Mouse (Mus musculus): ENCODE measurements around the gene Tbcd. TPM values are rescaled to one million over a fixed set of nuclear protein-coding genes. Genes with fewer than 3 reads are reported as not detected.

Gene Tbcd
- polyA plus RNA-seq, 1 experiment from 2014 or later, result 55.6 TPM

DNA sequence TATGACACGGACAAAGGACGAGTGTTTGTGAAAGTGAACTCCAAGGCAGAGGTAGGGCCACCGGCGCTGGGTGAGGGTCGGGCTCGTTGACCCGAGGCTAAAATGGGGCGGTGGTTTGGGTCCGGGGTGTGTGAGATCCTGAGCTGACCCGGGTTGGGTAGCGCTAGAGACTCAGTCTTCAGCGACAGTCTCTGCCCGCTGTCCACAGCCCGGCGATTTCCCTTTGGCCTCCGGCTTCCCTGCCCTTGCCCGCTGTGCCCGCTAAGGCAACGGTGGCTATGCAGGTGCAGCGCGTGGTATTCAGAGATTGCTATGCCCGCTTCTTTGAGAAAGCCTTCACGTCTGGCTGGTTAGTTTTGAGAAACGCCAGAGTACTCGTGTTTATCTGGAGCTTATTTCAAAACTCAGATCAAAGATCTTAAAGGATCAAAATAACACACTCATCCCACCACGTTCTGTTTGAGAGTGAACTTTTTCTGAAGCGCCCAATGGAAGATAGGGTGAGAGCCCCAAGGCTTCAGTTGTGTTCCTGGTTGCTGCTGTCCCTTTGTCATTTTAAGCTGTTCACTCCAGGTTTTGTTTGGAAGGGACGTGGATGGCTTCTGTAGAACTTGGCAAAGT is 30.1 kb upstream of the Tbcd start:
- H3K27ac ChIP-seq (replicated peaks; ENCODE audit: low read depth, low read length), result no peak overlapping the region
- under 1% methylated on average over 28 of the region's 28 CpGs for WGBS
- H3K27me3 ChIP-seq (ENCODE audit: control insufficient read depth, insufficient read depth, low read length), result no peaks in the 10 kb centered on the region
- H3K9ac ChIP-seq (replicated peaks; ENCODE audit: low read length), result peak overlapping the region; percentile 68
- peak overlapping the region; percentile 74 for H3K4me2 ChIP-seq (ENCODE audit: low read length)
- H3K9me3 ChIP-seq (ENCODE audit: control insufficient read depth, low read length), result no peaks in the 10 kb centered on the region
- peak overlapping the region; percentile 72 for H3K4me3 ChIP-seq (replicated peaks; ENCODE audit: low read depth, low read length)
- H3K4me1 ChIP-seq (ENCODE audit: control insufficient read depth, insufficient read depth, low read length), result peaks cover 13% of the 10 kb centered on the region
- DNase-seq, result peak; percentile 50
- H3K36me3 ChIP-seq (ENCODE audit: control insufficient read depth, insufficient read depth, low read length), result 0 out of 2 replicates have a peak, but pooled peaks cover 4% of the 10 kb centered on the region
- ATAC-seq (ENCODE audit: low FRiP score, low TSS enrichment), result peak; percentile 67

DNA sequence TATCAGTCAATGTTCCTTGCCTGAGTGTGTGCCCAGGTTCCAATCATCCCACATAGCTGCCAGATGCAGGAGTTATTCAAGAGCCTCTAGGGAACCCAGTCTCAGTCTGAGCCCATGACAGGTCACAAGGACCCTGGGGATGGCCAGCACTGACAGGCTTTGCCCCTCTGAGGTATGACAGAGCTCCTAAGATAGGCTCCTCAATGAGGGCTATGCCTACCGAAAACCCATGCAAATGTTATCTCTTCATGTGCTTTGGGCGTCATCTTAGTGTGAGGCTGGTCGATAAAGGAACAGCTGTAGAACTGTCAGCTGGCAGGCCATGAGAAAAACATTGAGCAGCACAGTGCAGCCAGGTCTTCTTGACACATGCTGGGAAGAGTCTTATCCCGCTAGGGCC is 18.4 kb upstream of the Tbcd start:
- no peak for ATAC-seq (ENCODE audit: low FRiP score, low TSS enrichment)
- H3K9ac ChIP-seq (replicated peaks; ENCODE audit: low read length), result no peak overlapping the region

DNA sequence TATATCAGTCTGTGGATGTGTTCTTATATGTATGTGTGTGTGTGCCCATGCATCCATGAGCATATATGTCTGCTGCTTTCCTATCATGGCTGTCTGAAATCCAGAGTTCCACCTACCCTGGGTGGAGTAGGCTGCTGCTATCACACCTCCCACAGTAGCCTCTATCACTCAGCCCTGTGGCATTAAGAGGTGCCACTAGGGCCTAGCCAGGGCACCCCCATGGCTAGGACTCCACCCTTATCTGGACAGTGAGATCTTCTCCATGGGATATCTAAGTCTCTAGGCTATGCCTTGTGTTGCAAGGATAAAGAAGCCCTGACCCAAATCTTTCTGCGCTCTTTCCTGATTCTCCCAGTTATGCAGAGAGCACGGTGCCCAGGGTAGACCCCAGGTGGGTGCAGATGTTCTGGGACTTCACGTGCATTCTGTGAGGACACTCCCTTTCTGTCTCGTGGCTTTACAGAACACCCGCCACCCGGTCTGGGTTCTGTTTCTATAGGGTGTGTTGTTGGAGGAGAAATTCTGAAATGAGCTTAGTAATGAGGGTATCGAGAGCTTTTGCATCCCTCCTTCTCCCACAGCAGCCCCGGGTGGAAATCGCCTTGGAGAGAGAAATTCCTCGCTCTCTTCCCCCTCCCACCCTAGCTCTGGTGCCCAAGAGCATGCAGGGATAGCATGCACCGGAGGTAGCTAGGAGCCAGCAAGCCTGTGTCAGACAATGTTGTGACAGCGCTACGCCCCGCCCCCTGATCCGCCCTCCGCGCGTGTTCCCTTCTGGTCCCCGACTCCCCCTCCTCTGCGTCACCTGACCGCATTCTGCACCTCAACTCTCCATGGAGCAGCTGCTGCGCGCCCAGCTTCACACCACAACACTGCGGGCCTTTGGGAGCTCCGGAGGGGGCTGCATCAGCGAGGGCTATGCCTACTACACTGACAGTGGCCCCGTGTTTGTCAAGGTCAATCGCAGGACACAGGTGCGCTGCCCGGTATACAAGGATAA is 17.3 kb upstream of the Tbcd start, which contains the start of gene Fn3k:
Gene Fn3k (plus strand): TSS at position 758 of the 1,000 bp plus-strand sequence.
- peak; percentile 95 for ATAC-seq (ENCODE audit: low FRiP score, low TSS enrichment)
- no peaks in the 10 kb centered on the region for H3K27me3 ChIP-seq (ENCODE audit: control insufficient read depth, insufficient read depth, low read length)
- peak within 1 kb of the TSS; percentile 43 for H3K4me3 ChIP-seq (replicated peaks; ENCODE audit: low read depth, low read length)
- peak within 1 kb of the TSS; percentile 50; the same call in 1 of the 2 replicates for H3K9ac ChIP-seq (replicated peaks; ENCODE audit: low read length)
- DNase-seq, result peak; percentile 92
- H3K4me2 ChIP-seq (ENCODE audit: low read length), result peak within 1 kb of the TSS; percentile 66
- no peaks in the 10 kb centered on the region for H3K9me3 ChIP-seq (ENCODE audit: control insufficient read depth, low read length)
- peak within 1 kb of the TSS; percentile 53 for H3K27ac ChIP-seq (replicated peaks; ENCODE audit: low read depth, low read length)
- 8% methylated on average over 30 of the region's 30 CpGs for WGBS
- peaks cover 13% of the 10 kb centered on the region; the same call in 1 of the 2 replicates for H3K36me3 ChIP-seq (ENCODE audit: control insufficient read depth, insufficient read depth, low read length)
- H3K4me1 ChIP-seq (ENCODE audit: control insufficient read depth, insufficient read depth, low read length), result peaks cover 12% of the 10 kb centered on the region

More for the DNA sequence above, 18.4 kb upstream of the Tbcd start:
- Histone ChIP-seq H3K4me2 (ENCODE audit: low read length) (no peak overlapping the region), H3K27ac (replicated peaks; ENCODE audit: low read depth, low read length) (no peak overlapping the region), H3K27me3 (ENCODE audit: control insufficient read depth, insufficient read depth, low read length) (no peaks in the 10 kb centered on the region), H3K4me3 (replicated peaks; ENCODE audit: low read depth, low read length) (no peak overlapping the region), H3K9me3 (ENCODE audit: control insufficient read depth, low read length) (no peaks in the 10 kb centered on the region), H3K36me3 (ENCODE audit: control insufficient read depth, insufficient read depth, low read length) (peaks cover 18% of the 10 kb centered on the region), H3K4me1 (ENCODE audit: control insufficient read depth, insufficient read depth, low read length) (peaks cover 12% of the 10 kb centered on the region)
- DNase-seq, result no peak
- 81% methylated on average over 4 of the region's 4 CpGs for WGBS

DNA sequence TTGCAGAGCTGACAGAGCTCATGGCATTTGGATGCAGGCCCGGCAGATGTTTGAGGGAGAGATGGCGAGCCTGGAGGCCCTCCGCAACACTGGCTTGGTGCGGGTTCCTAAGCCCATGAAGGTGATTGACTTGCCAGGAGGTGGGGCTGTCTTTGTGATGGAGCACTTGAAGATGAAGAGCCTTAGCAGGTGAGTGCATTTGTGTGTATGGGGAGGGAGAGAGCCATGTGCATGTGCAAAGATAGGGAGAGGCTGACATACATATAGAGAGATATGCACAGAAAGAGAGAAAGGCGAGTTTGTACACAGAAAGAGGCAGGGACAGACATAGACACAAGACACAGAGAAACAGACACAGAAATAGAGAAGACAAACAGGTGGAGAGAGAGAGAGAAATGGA is 14.5 kb upstream of the Tbcd start:
- ATAC-seq (ENCODE audit: low FRiP score, low TSS enrichment), result no peak
- WGBS, result 73% methylated on average over 5 of the region's 5 CpGs
- H3K36me3 ChIP-seq (ENCODE audit: control insufficient read depth, insufficient read depth, low read length), result no peaks in the 10 kb centered on the region
- H3K4me2 ChIP-seq (ENCODE audit: low read length), result no peak overlapping the region
- no peak overlapping the region for H3K4me3 ChIP-seq (replicated peaks; ENCODE audit: low read depth, low read length)
- H3K27me3 ChIP-seq (ENCODE audit: control insufficient read depth, insufficient read depth, low read length), result no peaks in the 10 kb centered on the region
- peaks cover 12% of the 10 kb centered on the region for H3K4me1 ChIP-seq (ENCODE audit: control insufficient read depth, insufficient read depth, low read length)
- H3K9me3 ChIP-seq (ENCODE audit: control insufficient read depth, low read length), result no peaks in the 10 kb centered on the region
- no peak overlapping the region for H3K27ac ChIP-seq (replicated peaks; ENCODE audit: low read depth, low read length)
- no peak for DNase-seq
- no peak overlapping the region for H3K9ac ChIP-seq (replicated peaks; ENCODE audit: low read length)

DNA sequence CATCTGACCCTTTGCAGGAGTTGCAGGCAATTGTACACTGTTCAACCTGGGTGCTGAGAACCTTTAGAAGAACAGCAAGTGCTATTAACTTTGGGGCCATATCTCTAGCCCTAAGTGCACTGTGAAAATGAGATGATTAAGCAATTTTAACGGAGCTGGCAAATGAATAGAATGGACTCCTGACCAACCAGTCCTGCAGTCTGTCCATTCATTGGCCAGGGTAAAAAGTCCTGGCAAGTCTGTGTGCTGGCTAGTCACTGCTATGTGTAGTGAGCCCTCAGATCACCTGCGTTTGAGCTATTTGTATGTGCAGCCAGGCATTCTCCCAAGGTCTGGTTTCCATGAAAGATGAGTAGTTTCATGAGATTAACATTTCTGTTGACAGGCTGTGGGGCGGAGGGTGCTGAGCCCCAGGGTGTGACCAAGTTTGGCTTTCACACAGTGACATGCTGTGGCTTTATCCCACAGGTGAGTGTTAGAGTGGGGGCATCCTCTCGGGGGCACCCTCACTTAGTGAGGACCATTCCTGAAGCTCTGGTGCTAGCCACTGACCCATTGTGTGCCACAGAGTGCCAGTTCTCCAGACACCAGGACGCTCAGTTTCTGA is 12.0 kb upstream of the Tbcd start:
- Histone ChIP-seq H3K27me3 (ENCODE audit: control insufficient read depth, insufficient read depth, low read length) (no peaks in the 10 kb centered on the region), H3K4me3 (replicated peaks; ENCODE audit: low read depth, low read length) (no peak overlapping the region), H3K27ac (replicated peaks; ENCODE audit: low read depth, low read length) (no peak overlapping the region), H3K9me3 (ENCODE audit: control insufficient read depth, low read length) (no peaks in the 10 kb centered on the region), H3K4me2 (ENCODE audit: low read length) (no peak overlapping the region), H3K36me3 (ENCODE audit: control insufficient read depth, insufficient read depth, low read length) (no peaks in the 10 kb centered on the region), H3K4me1 (ENCODE audit: control insufficient read depth, insufficient read depth, low read length) (peaks cover 4% of the 10 kb centered on the region; the same call in 1 of the 2 replicates), H3K9ac (replicated peaks; ENCODE audit: low read length) (no peak overlapping the region)
- WGBS, result 71% methylated on average over 5 of the region's 5 CpGs
- DNase-seq (no peak), ATAC-seq (ENCODE audit: low FRiP score, low TSS enrichment) (no peak)

DNA sequence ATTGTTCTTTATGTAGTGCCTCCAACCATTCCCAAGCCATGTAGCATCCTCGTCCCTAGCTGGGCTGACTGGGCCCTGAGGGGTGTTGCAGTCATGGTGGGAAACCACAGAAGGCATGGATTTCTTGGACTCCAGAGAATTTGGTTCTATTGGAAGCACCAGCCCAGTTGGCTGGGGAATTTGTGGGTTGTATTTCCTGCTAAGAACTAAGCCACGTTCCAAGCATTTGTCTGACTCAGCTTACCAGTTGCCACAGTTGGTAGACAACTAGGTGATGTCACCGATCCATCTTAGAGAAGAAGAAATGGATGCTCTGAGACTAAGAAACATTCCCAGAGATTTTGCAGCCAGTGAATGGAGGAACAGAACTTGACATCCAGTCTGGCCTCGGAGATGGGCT is 10.1 kb upstream of the Tbcd start:
- H3K4me2 ChIP-seq (ENCODE audit: low read length), result no peak overlapping the region
- no peaks in the 10 kb centered on the region for H3K4me1 ChIP-seq (ENCODE audit: control insufficient read depth, insufficient read depth, low read length)
- no peaks in the 10 kb centered on the region for H3K9me3 ChIP-seq (ENCODE audit: control insufficient read depth, low read length)
- WGBS, result 88% methylated on average over 4 of the region's 4 CpGs
- H3K4me3 ChIP-seq (replicated peaks; ENCODE audit: low read depth, low read length), result no peak overlapping the region
- H3K27ac ChIP-seq (replicated peaks; ENCODE audit: low read depth, low read length), result no peak overlapping the region
- DNase-seq, result no peak
- no peaks in the 10 kb centered on the region for H3K27me3 ChIP-seq (ENCODE audit: control insufficient read depth, insufficient read depth, low read length)
- H3K36me3 ChIP-seq (ENCODE audit: control insufficient read depth, insufficient read depth, low read length), result no peaks in the 10 kb centered on the region
- no peak for ATAC-seq (ENCODE audit: low FRiP score, low TSS enrichment)
- H3K9ac ChIP-seq (replicated peaks; ENCODE audit: low read length), result no peak overlapping the region

DNA sequence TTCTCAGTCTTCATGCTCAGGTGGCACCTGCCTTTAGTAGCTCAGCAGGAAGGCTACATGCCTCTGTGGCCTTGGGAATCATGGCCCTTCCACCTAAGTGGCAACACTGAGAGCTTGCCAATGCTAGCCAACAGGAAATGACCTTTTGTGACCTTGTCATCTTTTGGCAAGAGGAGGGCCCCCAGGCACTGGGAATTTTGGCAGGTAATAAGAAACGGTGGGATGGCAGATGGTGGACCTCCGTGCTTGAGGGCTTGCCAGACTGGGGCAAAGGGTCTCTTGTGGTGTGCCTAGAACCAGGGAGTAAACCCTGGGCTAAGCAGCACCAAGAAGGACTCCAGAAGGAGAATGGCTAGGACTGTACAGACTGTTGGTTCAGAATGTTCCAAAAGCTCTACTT is 9.7 kb upstream of the Tbcd start:
- H3K9me3 ChIP-seq (ENCODE audit: control insufficient read depth, low read length), result no peaks in the 10 kb centered on the region
- WGBS, result 75% methylated on average over 2 of the region's 2 CpGs
- H3K27ac ChIP-seq (replicated peaks; ENCODE audit: low read depth, low read length), result no peak overlapping the region
- H3K4me2 ChIP-seq (ENCODE audit: low read length), result no peak overlapping the region
- ATAC-seq (ENCODE audit: low FRiP score, low TSS enrichment) (no peak), DNase-seq (no peak)
- H3K9ac ChIP-seq (replicated peaks; ENCODE audit: low read length), result no peak overlapping the region
- H3K4me1 ChIP-seq (ENCODE audit: control insufficient read depth, insufficient read depth, low read length), result no peaks in the 10 kb centered on the region
- H3K27me3 ChIP-seq (ENCODE audit: control insufficient read depth, insufficient read depth, low read length), result no peaks in the 10 kb centered on the region
- no peaks in the 10 kb centered on the region for H3K36me3 ChIP-seq (ENCODE audit: control insufficient read depth, insufficient read depth, low read length)
- no peak overlapping the region for H3K4me3 ChIP-seq (replicated peaks; ENCODE audit: low read depth, low read length)

DNA sequence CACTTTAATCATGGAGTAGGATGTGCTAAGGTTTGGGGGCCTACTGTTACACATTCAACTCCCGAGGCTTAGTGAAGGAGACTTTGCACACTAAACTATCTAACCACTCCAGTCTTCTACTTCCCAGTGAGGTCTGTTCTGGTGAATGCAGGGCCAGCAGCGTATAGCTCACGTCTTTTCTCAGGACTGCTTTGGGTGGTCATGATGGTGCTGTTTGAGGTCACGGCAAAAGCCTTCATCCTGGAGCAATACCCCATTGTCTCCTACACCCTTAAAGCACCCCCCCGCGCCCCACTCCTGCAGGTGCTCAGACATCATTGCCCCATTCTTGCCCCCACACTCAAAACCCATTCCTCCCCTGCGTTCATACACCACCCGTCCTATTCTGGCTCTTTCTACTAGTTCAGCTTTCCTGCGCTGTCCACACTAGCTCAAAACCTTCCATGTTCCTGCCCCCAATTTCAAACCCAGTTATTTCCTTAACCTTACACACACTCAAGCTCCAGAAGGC is 478 bp upstream of the Tbcd start:
- Histone ChIP-seq H3K4me1 (ENCODE audit: control insufficient read depth, insufficient read depth, low read length) (peaks cover 14% of the 10 kb centered on the region), H3K27ac (replicated peaks; ENCODE audit: low read depth, low read length) (peak overlapping the region; percentile 86), H3K36me3 (ENCODE audit: control insufficient read depth, insufficient read depth, low read length) (peaks cover 7% of the 10 kb centered on the region; the same call in 1 of the 2 replicates), H3K4me3 (replicated peaks; ENCODE audit: low read depth, low read length) (peak overlapping the region; percentile 84), H3K4me2 (ENCODE audit: low read length) (peak overlapping the region; percentile 79), H3K27me3 (ENCODE audit: control insufficient read depth, insufficient read depth, low read length) (no peaks in the 10 kb centered on the region), H3K9ac (replicated peaks; ENCODE audit: low read length) (peak overlapping the region; percentile 74; the same call in 1 of the 2 replicates), H3K9me3 (ENCODE audit: control insufficient read depth, low read length) (no peaks in the 10 kb centered on the region)
- 25% methylated on average over 9 of the region's 9 CpGs for WGBS
- ATAC-seq (ENCODE audit: low FRiP score, low TSS enrichment) (no peak; the same call in 1 of the 2 replicates), DNase-seq (no peak)

All from midbrain, embryonic 14.5 days (tissue).